Mouse (Mus musculus): ENCODE results near the gene Mknk1.

The Mknk1 gene

DNA sequence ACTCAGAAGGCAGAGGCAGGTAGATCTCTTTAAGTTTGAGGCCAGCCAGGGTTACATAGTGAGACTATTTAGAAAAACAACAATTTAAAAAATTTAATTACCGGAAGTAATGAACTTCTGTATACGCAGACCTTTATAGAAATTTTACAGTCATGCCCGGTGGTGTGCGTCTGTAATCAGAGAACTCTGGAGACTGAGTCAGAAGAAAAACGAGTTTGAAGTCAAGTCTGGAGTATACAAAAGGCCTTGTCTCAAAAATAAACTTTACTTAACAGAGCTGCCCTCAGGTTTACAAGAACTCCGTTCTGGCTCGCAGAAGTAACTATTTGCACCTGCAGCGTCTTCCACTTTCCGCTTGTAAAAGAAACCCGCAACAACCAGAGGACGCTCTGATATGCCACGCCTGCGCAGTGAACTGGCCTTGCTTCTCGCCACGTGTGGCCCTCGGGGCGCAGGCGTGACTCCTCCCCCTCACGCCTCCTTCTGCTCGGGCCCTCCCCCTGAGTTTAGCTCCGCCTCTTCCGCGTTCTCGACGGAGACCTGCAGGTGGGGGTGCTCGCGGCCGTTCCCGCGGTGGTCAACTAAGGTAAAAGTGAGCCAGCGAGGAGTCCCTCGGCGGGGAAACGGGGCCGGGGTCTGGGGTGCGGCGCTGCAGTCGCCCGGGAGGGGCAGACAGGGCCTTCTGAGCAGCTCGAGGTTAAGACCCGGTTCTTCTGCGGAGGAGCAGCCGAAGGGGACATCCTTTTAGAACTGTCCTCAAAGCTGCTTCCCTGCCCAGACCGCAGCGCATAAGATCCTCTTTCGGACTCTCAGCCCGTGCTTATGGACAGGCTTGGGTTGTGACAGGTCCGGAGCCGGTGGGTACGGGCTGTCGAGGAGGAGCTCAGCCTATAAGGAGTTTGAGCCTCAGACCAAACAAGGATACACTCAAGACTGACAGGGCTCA, at the start of gene Mknk1:
Gene Mknk1, plus strand, starts transcription at position 503 of the 946 bp plus-strand sequence.
- DNase-seq (ENCODE audit: low spot score in 2 of 2), result peak; percentile 89 to 93

DNA sequence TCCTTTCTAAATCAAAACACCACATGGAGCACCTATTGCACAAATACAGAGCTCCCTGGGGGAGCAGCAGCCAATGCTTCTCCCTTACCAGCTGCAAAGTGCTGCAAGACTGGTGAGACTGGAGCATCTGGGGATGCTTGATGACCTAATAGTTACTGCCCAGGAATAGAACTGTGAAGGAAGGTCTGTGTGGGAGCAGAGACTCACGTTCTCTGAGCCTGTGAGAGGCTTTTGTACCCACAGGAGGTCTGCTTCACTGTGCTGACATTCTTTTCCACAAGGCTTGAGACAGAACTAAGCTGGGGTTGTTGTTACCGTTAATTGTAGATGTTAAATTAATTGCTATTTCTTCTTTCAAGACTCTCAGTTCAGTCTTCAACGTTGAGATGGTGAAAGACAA, 48.1 kb upstream of the Mknk1 start:
- DNase-seq (ENCODE audit: low spot score in 2 of 2), result peak in 1 of 2 experiments; percentile 29

DNA sequence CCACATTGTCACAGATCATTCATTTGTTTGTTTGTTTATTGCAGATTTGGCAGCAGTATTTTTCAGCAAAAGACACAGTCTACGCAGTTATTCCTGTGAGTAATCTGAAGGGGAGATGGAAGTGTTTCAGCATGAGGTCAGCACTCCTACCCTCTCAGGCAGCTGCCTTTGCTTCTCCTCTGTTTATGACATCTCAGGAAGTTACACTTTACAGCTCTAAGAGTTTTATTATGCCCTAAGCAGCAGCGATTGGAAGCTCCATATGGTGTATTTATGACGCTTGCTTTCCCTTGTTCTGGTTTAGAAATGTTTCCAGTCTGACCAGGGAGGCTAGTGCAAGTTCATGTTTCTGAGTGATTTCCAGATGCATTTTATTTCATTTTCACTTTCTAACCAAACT, 43.6 kb upstream of the Mknk1 start:
- DNase-seq (ENCODE audit: low spot score in 2 of 2), result no peak

DNA sequence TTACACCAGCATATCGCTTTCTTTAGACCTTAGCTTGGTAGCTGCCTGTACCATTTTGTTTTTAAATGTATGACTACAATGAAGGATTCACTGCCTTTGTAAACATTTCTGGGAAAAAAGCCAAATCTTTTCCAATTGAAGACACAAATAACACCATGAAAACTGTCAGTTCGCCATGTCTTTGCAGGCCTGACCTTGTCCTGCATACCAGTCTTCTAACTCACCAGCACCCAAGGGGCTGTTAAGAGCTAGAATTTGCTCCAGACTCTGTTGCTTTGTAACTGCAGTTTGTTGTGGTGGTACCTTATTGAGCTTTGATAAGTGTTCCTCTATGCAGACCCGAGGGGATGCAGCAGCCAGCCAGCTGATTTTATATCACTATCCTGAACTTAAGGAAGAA, 39.0 kb upstream of the Mknk1 start:
- DNase-seq (ENCODE audit: low spot score in 2 of 2), result no peak

DNA sequence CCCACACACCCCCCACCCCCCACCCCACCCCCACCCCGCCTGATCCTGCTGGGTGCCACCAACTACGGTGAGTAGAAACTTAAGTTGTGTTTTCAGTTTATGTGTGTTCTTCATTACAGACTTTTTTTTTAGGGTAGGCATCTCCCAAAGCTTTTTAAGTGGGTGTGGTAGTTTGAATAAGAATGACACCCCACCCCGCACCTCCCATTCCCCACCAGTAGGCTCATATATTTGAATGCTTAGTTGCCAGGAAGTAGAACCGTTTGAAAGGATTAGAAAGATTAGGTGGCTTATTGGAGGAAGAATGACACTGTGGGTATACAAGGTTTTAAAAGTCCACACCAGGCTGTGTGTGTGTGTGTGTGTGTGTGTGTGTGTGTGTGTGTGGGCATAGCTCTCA, 26.7 kb upstream of the Mknk1 start:
- DNase-seq (ENCODE audit: low spot score in 2 of 2), result no peak

DNA sequence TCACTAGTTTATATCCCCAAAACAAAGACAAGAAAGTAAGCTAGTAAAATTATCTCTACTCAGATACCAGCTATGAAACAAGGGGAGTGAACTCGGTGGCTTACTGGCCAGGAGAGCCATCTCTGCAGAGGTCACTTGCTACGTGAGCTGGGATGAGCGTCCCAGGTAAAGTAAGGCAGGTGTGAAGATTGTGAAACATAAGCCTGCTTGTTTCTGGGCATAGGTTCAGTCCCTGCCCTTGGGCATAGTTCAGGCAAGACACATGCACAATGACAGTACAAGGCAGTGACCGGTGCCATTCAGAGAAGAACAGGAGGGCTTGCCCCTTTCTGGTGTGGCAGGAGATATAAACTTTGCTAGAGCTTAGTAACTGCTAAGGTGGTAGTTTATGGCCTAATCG, 23.4 kb upstream of the Mknk1 start:
- no peak for DNase-seq (ENCODE audit: low spot score in 2 of 2)

DNA sequence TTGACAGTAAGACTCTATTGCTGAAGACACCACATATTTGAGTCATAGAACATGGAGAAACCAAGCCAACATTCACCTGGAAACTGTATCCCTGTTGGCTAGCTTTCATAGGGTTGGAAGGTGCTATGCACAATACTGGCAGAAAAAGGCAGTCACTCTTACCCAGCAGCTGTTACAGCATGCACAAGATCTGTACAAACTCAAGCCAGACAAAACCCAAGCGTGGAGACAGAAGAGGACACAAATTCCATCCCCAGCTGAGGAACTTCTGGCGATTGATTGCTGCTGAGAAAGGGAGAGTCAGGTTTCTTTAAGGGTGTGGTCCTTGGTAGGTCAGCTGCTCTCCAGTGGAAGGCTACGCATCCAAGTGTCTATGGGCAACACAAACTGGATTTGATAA, 18.8 kb upstream of the Mknk1 start:
- DNase-seq (ENCODE audit: low spot score in 2 of 2), result no peak

DNA sequence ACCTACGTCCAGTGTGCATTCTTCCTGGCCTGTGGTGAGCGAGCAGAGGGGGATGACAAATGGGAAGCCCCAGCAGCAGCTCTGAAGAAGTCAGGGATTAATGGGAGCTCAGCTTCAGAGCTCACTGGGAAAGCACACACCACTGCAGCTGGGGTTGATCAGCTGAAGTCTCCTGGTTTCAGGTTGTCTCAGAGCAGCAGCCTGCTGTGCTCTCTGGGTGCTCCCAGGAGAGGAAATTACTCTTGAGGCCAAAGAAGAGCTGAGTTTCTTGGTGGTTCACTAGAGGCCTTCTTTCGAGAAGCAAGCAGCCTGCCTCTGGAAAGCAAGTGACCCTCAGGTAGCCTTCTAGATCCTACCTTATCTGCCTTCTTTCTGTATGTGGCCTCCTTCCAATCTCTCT, 18.1 kb upstream of the Mknk1 start:
- no peak for DNase-seq (ENCODE audit: low spot score in 2 of 2)

DNA sequence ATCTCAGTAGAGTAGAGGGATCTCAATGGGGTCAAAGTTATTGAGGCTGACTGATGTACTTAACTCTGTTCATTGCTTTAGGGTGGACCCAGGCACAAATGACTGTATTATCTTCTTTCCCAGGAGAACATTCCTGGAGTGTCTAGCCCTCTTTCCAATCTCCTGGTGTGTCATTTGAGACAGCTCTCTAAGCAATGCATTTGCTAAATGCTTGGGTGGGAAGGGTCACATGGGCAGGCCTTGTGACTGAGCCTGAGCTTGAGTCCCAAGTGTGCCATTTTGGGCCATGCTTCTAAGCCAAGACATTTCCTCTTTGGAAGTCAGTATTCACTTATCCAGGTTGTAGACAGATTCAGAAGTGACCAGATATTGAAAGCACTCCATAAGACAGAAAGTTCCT, 17.6 kb upstream of the Mknk1 start:
- DNase-seq (ENCODE audit: low spot score in 2 of 2), result no peak

DNA sequence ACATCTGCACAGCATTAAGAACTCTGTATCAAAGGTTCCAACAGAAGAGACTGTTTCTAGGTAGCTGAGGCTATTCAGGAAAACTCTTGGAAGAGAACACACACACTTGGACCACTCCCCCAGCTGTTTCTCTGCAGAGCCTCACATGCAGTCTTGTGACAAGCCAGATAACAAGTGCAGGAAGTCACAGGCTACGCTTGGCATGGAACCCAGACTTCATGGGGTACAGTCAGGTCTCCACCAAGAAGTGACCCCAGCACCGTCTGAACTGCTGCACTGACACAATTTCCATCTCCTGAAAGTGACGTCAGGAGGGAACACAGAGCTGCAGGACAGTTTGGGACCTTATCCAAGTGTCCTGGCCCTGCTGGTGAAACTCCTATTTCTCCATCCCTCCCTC, 17.1 kb upstream of the Mknk1 start:
- DNase-seq (ENCODE audit: low spot score in 2 of 2), result no peak

DNA sequence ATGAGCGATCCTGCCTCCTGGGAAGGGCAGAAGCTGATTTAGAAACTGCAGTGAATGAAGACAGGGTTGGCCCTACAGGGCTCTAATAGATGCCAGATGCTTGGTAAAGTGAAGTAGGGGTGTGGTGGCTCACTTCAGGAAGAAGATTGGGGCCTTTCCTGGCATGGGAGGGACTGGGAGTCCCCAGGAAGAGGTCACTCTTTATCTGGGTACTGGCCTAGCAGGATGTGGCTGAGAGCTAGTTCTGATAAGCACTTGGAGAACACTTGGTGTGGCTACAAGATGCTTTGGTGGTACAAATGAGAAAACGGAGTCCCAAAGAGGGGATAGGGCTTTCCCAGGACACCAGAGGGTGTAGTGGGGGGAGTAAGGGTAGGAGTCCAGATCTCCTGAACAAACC, 14.8 kb upstream of the Mknk1 start:
- no peak for DNase-seq (ENCODE audit: low spot score in 2 of 2)

DNA sequence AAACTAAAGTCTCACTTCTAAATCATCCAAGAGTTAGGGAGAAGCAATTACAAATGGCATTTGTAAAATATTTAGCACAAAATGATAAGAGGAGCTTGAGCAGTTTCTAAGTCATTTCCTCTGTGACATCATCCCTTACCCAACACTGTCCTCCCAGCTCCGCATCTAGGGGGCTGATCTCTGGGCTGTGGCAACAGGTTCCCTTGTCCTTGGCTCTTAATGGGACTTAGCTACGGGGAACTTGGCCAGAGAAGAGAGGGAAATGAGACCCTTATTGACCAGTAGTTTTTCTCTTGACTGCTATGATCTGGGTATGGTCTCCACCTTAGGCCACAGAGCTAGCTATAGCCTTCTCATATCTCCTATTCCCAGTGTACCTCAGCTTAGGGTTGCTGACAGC, 13.7 kb upstream of the Mknk1 start:
- DNase-seq (ENCODE audit: low spot score in 2 of 2), result no peak

DNA sequence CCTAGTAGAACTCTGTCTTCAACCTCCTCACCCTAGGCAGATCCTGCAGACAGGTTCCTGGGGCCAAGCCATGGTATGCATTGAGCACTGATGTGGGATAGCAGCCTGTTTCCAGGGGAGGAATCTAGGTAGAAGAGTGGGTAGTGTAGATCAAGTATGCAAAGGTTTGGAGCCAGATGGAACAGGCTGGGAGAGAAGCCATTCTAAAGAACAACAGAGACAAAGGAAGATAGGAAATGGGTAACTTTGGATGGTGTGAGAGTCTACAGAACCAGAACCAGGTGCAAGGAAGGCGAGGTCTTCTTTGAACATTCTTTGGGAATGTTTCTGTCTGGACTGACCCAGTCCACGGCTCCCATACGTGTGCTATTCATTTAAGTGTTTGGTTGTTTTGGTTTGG, 11.9 kb upstream of the Mknk1 start:
- DNase-seq (ENCODE audit: low spot score in 2 of 2), result no peak

DNA sequence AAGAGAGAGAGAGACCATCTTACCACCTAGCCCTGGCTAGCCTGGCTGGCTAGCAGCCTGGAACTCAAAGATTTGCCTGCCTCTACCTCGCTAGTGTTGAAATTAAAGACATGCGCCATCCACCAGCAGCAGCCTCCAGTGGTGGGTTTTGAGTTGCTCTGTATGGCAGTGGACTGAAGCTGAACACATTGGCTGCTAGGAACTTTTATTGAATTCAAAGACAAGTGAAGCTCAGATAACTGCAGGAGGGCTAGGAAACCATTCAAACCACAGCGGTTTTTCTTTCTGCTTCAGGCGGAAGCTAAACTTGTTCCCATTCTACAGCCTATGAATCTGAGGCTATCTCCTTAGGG, 11.5 kb upstream of the Mknk1 start:
- DNase-seq (ENCODE audit: low spot score in 2 of 2), result no peak

DNA sequence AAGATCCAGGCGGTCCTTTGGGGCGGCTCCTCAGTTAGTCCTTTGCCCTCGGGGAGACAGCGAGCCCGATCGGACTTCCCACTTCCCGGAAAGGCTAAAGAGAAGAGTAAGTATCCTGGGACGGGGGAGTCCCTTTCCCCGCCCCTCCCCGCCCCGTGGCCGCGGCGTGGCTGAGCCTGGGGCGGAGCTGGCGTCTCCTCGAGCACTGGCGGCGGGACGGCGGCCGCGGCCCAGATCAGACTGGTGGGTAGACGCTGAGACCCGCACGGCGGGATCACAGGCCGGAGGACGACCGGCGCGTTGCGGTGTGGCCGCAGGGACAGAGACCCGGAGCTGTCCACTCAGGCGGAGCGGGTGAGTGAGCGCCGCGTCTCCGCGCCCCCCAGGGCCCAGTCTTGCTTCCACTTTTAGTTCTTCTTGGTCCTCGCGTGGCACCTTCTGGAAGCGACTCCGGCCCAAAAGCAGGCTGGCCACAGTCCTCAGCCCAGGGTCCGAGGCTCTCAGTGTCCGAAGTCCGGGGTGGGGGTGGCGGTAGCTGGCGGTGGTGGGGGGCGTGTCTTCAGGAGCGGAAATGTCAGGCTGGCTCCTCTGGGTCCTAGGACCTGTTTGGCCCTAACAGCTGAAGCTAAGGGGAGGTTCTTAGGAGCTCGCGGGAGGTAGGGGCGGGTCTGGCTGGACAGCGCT, 11.0 kb upstream of the Mknk1 start, which contains the start of gene Mob3c:
Gene Mob3c, plus strand, starts transcription at position 205 of the 684 bp plus-strand sequence.
- peak; percentile 26 to 36 for DNase-seq (ENCODE audit: low spot score in 2 of 2)

DNA sequence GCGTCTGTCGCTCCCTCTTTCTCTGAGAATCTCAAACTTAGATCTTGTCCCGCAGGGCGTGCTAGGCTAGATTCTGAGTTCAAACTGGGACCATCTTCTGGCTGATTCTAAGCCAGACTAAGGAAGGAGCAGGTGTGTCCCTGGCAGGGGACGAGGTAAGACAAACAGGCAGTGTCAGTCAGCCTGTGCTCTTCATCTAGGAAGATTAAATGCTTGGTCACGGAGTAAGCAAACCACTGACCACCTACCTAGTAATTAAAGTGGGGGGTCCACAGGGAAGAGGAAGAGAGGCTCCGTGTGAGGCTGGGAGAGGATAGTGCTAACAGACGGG, 10.5 kb upstream of the Mknk1 start:
- DNase-seq (ENCODE audit: low spot score in 2 of 2), result no peak

DNA sequence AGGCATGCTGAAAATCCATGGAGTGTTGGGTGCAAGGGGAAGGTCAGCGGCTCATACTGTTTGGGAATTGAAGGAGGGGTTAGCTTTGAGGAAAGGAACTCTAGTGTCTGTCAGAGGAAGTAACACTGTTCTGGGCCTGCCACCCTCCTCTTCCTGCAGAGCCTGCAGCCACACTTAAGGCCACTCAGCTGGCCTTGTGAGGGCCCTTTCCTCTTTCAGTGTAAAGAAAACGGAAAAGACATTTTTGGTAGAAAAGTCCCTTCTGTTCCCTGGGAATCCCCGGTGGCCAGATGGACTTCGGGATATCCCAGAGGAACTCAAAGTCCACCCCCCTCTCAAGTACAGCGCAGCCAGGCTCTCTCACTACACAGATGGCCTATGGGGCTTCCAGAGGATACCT, 8.5 kb upstream of the Mknk1 start:
- DNase-seq (ENCODE audit: low spot score in 2 of 2), result no peak

DNA sequence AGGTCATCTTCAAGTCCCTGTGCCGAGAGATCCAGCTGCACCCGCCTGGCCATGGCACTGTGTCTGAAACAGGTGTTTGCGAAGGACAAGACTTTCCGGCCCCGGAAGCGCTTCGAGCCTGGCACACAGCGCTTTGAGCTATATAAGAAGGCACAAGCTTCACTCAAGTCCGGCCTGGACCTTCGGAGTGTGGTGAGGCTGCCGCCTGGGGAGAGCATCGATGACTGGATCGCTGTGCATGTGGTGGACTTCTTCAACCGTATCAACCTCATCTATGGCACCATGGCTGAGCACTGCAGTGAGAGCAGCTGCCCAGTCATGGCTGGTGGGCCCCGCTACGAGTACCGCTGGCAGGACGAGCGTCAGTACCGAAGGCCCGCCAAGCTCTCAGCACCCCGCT, 7.8 kb upstream of the Mknk1 start:
- DNase-seq (ENCODE audit: low spot score in 2 of 2), result no peak

DNA sequence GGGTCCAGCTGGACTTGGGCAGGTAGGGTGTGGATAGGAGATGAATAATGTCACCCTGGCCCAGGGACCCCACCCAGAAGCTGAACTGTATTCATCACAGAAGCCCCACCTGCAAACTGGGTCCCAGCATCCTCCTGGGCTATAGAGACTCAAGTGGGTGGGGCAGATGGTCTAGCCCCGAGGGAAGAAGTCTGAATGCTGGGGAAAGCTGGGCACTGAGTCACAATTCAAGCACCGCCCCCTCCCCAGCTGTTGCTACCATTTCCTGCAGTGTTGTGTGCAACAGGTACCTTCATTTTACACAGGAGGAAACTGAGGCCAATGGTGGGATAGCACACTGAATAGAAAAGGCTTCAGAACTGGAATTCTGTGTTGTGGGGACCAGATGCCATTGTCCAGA, 7.0 kb upstream of the Mknk1 start:
- DNase-seq (ENCODE audit: low spot score in 2 of 2), result no peak

DNA sequence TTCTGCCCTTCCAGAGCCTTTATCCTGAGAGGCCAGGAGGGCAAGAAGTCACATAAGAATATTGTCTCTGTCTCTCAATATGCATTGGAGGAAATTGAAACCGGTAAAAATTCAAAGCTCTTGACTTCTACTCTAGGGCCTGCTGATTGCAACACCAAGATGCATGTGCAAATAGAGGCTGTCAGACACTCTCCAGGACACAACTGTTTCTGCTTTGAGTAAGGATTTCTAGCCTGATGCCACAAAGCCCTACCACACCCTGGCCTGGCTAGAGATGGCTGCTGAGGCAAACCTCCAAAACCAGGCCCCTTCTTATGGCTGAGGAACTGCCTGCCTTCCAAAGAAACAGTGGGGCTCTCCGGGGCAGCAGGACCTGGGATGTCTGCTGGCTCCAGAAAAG, 3.4 kb upstream of the Mknk1 start:
- DNase-seq (ENCODE audit: low spot score in 2 of 2), result no peak

DNA sequence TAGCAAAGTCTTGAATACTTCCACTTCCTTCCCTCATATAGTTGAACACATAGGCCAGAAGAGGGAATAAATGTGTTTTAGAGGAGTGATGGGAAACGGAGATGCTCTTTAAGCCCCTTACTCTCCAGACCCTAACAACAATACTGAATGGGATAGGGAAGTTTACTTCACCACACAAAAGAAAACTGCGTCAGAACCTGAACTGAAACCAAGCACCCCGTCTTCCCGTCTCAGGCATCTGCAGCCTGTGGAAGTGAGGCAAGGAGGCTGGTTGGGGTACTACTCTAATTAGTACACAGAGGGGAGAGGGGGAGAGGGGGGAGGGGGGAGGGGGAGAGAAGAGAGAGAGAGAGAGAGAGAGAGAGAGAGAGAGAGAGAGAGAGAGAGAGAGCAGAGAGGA, 802 bp upstream of the Mknk1 start:
- no peak for DNase-seq (ENCODE audit: low spot score in 2 of 2)

DNA sequence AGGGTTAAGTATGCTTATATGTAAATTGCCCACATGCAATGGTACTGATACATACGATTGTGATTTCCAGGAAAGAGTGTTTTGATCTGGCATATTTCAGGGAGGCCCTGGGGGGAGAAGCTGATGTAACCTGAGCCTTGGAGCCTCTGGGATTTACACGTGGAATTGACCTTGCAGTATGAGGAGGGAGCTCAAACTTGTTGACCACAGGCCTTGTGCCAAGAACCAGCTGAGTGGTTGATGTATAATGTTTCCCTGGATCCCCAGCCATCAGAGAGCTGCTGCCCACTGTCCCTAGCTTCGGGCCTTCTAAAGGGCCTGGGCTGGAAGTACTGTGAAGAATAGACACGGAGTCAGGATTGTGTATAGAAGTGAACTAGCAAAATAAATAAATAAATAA, 958 bp downstream of the Mknk1 start:
- no peak for DNase-seq (ENCODE audit: low spot score in 2 of 2)

DNA sequence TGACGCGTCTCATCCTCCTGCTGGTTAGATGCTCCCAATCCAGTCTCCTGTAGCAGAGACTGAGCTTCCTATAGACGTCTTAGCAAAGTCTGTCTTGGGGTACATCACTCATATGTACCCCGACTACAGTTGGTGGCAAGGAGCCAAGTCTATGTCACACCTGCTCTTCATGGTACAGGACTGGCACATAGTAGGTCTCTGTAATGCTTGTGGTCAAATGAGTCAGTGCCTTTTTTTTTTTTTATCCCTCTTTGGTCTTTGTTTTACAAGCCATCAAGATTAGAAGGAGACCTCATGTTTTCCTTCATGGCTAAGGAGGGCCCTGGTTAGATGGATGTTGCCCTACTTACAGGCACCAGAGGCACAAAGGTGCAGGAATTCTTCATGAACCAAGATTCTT, 1.8 kb downstream of the Mknk1 start:
- DNase-seq (ENCODE audit: low spot score in 2 of 2), result no peak
